Mouse (Mus musculus): ENCODE measurements at regions not wholly inside any gene's neighbourhood (a gene's known extent, or its start where the extent isn't known, plus 50 kb on each side); places are given as distances from the start of the nearest gene placed in this dataset.
A peak's percentile ranks its signal among the peaks of the same experiment; 100 is the strongest.

GRCm38 (mm10) chr5:83610777-83611176 is 255.8 kb upstream of the Tecrl start:
- H3K4me1 ChIP-seq (ENCODE audit: control insufficient read depth, insufficient read depth, low read length): no peaks in the 10 kb centered on the region
- no peaks in the 10 kb centered on the region for H3K27me3 ChIP-seq (ENCODE audit: control insufficient read depth, insufficient read depth, low read length)
- H3K9me3 ChIP-seq (ENCODE audit: control insufficient read depth, low read length): no peaks in the 10 kb centered on the region
- no peak overlapping the region for H3K4me2 ChIP-seq (ENCODE audit: low read depth, severe bottlenecking)
- H3K4me3 ChIP-seq (ENCODE audit: low read depth, low read length): no peak overlapping the region
- H3K27ac ChIP-seq (replicated peaks; ENCODE audit: low read depth, low read length): no peak overlapping the region
- ATAC-seq (ENCODE audit: insufficient number of reproducible peaks, low FRiP score, low TSS enrichment, low read depth) (no peak), DNase-seq (ENCODE audit: low spot score) (no peak)
- H3K9ac ChIP-seq (ENCODE audit: low read length): no peak overlapping the region
- 48% methylated on average over 2 of the region's 2 CpGs for WGBS
- no peaks in the 10 kb centered on the region for H3K36me3 ChIP-seq (ENCODE audit: control insufficient read depth, insufficient read depth, low read length)

- Histone ChIP-seq H3K27ac (replicated peaks; ENCODE audit: low read depth, low read length) (no peak overlapping the region), H3K4me1 (ENCODE audit: control insufficient read depth, insufficient read depth, low read length) (no peaks in the 10 kb centered on the region), H3K4me2 (ENCODE audit: low read depth, severe bottlenecking) (no peak overlapping the region), H3K36me3 (ENCODE audit: control insufficient read depth, insufficient read depth, low read length) (no peaks in the 10 kb centered on the region), H3K9ac (ENCODE audit: low read length) (no peak overlapping the region), H3K9me3 (ENCODE audit: control insufficient read depth, low read length) (no peaks in the 10 kb centered on the region), H3K27me3 (ENCODE audit: control insufficient read depth, insufficient read depth, low read length) (no peaks in the 10 kb centered on the region), H3K4me3 (ENCODE audit: low read depth, low read length) (no peak overlapping the region)
- DNase-seq (ENCODE audit: low spot score) (no peak), ATAC-seq (ENCODE audit: insufficient number of reproducible peaks, low FRiP score, low TSS enrichment, low read depth) (peak; percentile 26; the same call in 1 of the 2 replicates)
- WGBS: 88% methylated on average over 1 of the region's 1 CpGs
Observed at GRCm38 (mm10) chr5:83593289-83593610, 238.3 kb upstream of the Tecrl start.

- Histone ChIP-seq H3K4me1 (ENCODE audit: control insufficient read depth, insufficient read depth, low read length) (no peaks in the 10 kb centered on the region), H3K27ac (replicated peaks; ENCODE audit: low read depth, low read length) (no peak overlapping the region), H3K9me3 (ENCODE audit: control insufficient read depth, low read length) (no peaks in the 10 kb centered on the region), H3K36me3 (ENCODE audit: control insufficient read depth, insufficient read depth, low read length) (no peaks in the 10 kb centered on the region), H3K4me3 (ENCODE audit: low read depth, low read length) (no peak overlapping the region), H3K4me2 (ENCODE audit: low read depth, severe bottlenecking) (no peak overlapping the region), H3K9ac (ENCODE audit: low read length) (no peak overlapping the region), H3K27me3 (ENCODE audit: control insufficient read depth, insufficient read depth, low read length) (no peaks in the 10 kb centered on the region)
- DNase-seq (ENCODE audit: low spot score) (no peak), ATAC-seq (ENCODE audit: insufficient number of reproducible peaks, low FRiP score, low TSS enrichment, low read depth) (no peak)
- WGBS: 88% methylated on average over 3 of the region's 3 CpGs
Observed at GRCm38 (mm10) chr5:83592587-83593288, 237.7 kb upstream of the Tecrl start.

Data from limb, embryonic 11.5 days (tissue).